Mouse (Mus musculus) T-cell, adult 2 months (primary cell): Measurements from ENCODE around the gene Tmed1.
"Not testable (repeated sequence)": the region's sequence is repeated elsewhere in the genome, so short reads cannot be mapped to it uniquely, and the experiment has no call there.

Source experiments
- DNase-seq: peaks from one replicate; pipeline ENCODE4 v3.0.0; 2022; ENCODE audit warnings: low spot score

Gene Tmed1

GRCm38 (mm10) chr9:21472913-21473312 lies 37.1 kb downstream of the Tmed1 start:
- no peak for DNase-seq

- DNase-seq: peak; percentile 70
Observed at GRCm38 (mm10) chr9:21469032-21470024, 40.7 kb downstream of the Tmed1 start.

GRCm38 (mm10) chr9:21464565-21464928 lies 45.5 kb downstream of the Tmed1 start:
- not testable (repeated sequence) for DNase-seq

GRCm38 (mm10) chr9:21463766-21464564 lies 46.1 kb downstream of the Tmed1 start:
- DNase-seq: no peak

- no peak for DNase-seq
Observed at GRCm38 (mm10) chr9:21463138-21463590, 46.9 kb downstream of the Tmed1 start.

- DNase-seq: no peak
Observed at GRCm38 (mm10) chr9:21460400-21460940, 49.6 kb downstream of the Tmed1 start.

- DNase-seq: no peak
Observed at GRCm38 (mm10) chr9:21458821-21459220, 51.2 kb downstream of the Tmed1 start.
